Mouse (Mus musculus): Measurements from ENCODE around the gene Chpt1. TPM values are rescaled to one million over a fixed set of nuclear protein-coding genes. Genes with fewer than 3 reads are reported as not detected.

The Chpt1 gene
- 2.1 TPM for polyA plus RNA-seq (2017; shearing (Covaris generic))

GRCm38 (mm10) chr10:88503421-88504314 lies at the start of gene Chpt1:
Gene Chpt1, minus strand, starts transcription at chr10:88504073.

GRCm38 (mm10) chr10:88459502-88459992 lies 44.3 kb downstream of the Chpt1 start, which contains the start of gene Sycp3:
Gene Sycp3, plus strand, starts transcription at chr10:88459569.

Other genes with a start within 250 kb of the Chpt1 start
- gene Dram1, start 125.0 kb downstream of the Chpt1 start, polyA plus RNA-seq (2017; shearing (Covaris generic)) = 1.2 TPM
- 7.5 TPM for gene Gnptab, start 124.9 kb downstream of the Chpt1 start, polyA plus RNA-seq (2017; shearing (Covaris generic))
- not detected for gene Sycp3, start 44.5 kb downstream of the Chpt1 start, polyA plus RNA-seq (2017; shearing (Covaris generic))
- not detected for gene Mybpc1, start 101.1 kb upstream of the Chpt1 start, polyA plus RNA-seq (2017; shearing (Covaris generic))
- 6.0 TPM for gene Spic, start 180.9 kb upstream of the Chpt1 start, polyA plus RNA-seq (2017; shearing (Covaris generic))
- 96.6 TPM for gene Arl1, start 226.8 kb upstream of the Chpt1 start, polyA plus RNA-seq (2017; shearing (Covaris generic))

All from inflammation-experienced regulatory T-cells, adult 16 weeks (primary cell).